Mouse (Mus musculus) common myeloid progenitor, adult 5-6 weeks (primary cell): ENCODE results near the gene Plb1. TPM values are rescaled to one million over a fixed set of nuclear protein-coding genes. Genes with fewer than 3 reads are reported as not detected.
A peak's percentile ranks its signal among the peaks of the same experiment; 100 is the strongest.

Source experiments
- ATAC-seq: replicated peaks from 2 replicates; pipeline ENCODE4 v1.8.0; 2016; ENCODE audit warnings: low read depth, mild to moderate bottlenecking, moderate TSS enrichment, inconsistent platforms; ENCODE audit not compliant: poor library complexity, severe bottlenecking
- total RNA-seq: library from RNA; stranded (forward); fragments of 200-1000, 187-1606 nt; gene quantifications from 2 replicates; pipeline ENCODE4 v1.2.3, GENCODE M21; 2017

The Plb1 gene
- total RNA-seq, 1 experiment from 2014 or later: not detected

DNA sequence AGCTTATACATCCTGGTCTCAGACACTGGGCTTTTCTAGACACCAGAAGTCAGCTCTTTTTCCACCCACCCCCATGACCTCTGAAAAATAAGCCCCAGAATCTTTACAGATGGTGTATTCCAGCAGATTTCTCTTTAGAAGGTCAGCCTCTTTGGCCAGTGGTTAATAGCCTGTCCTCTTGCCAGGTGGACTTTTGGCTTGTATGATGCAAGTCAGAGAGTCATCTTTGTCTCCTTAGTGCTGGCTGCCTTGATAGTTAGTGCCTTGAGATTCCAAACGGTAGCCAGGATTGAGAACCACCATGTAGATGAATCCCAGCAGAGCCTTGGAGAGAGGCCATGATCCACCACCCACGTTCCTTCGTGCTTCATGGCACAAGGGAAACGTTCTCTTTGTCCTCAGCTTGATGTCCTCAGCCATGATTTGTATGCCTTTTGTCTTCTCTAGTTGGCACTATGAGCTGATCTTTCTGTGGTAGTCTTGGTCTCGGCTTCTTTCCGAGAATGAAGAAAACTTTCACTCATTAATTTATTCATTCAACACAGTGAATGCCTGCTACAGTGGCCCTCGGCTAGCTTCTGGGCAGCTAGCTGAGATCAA, 10.9 kb downstream of the Plb1 start:
- no peak for ATAC-seq

- ATAC-seq: no peak
These were observed 12.9 kb downstream of the Plb1 start for GRCm38 (mm10) chr5:32245385-32245784.

DNA sequence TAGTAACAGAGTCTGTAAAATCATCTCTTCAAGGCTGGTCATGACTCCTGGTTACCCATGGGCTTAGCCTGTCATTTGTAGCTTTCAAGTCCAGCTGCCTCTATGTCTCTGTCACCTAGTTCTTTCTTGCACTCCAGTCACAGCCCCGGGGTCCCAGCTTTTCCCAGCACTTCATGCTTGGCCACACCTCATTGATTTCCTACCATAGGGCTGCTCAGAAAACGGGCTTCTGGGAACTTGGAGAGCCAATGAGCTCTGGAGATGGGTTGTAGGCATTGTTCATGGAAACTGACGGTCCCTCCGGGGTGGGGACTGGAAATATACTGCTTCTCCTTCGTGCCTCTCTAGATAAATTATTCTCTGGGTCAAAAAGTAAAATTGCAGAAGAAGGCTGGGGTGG, 28.2 kb downstream of the Plb1 start:
- no peak for ATAC-seq

DNA sequence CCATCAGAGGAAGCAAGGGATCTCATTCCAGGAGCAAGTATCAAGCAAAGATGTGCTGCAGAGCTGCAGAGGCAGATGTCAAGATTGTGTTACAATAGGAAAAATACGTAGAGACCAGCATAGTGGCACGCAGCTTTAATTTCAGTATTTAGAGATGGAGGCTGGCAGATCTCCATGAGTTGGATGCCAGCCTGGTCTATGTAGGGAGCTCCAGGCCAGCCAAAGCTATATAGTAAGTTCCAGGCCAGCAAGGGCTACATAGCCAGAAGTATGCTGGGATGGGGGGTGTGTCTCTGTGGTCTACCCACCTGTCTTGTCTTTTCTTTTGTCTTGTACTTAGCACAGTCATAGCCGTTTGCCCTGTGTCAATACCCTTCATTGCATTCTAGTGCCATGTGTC, 28.7 kb downstream of the Plb1 start:
- no peak for ATAC-seq

GRCm38 (mm10) chr5:32262534-32262933, 30.0 kb downstream of the Plb1 start:
- no peak for ATAC-seq

DNA sequence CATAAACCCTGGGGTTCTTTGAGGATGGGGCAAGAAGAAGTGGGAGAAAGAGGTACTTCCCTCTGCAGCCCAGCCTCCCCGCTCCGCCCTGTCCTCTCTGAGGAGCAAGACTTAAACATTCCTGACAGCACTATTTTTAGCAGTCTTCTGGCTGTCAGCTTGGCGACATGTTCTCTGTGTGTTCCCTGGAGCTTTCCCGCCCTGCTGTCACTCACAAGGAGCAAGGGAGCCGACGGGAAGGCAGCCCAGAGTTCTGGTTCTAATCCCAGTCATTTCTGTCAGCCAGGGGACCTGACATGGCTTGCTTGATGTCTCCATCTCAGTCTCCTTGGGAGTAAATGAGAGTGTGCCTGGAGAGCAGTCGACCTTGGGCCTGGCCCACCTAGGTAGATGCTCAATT, 40.0 kb downstream of the Plb1 start:
- ATAC-seq: no peak

DNA sequence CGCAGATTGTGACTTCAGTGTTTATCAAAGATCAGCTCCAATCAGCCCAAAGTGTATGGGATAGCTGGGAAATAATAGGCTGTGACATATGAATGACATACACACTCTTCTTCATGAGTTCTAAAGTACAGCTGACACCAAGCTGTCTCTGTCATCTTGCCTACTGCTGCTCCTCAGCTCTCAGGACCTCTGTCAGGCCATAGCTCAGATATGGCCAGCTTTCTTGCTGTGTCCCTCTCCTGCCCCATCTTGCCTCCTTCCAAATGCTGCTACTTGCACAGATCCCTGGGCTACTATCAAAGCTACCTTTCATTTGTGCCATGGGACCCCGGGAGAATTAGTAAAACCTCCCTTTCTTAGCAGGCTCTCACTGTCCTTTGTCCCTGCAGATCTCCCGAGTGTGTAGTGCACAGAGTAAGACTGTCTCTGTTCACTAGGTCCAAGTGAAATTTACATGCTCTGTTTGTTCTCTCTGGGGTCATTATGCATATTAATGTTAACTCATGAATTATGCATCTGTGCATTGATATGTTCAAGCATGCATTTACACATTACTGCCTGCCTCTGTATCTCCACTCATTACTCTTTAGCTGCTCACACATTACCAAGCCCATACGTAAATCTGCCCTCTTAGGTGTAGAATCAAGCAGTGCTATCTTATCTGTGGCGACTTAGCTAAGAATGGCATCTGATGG, 45.6 kb downstream of the Plb1 start:
- ATAC-seq: no peak

GRCm38 (mm10) chr5:32280066-32280465, 47.6 kb downstream of the Plb1 start:
- no peak for ATAC-seq

DNA sequence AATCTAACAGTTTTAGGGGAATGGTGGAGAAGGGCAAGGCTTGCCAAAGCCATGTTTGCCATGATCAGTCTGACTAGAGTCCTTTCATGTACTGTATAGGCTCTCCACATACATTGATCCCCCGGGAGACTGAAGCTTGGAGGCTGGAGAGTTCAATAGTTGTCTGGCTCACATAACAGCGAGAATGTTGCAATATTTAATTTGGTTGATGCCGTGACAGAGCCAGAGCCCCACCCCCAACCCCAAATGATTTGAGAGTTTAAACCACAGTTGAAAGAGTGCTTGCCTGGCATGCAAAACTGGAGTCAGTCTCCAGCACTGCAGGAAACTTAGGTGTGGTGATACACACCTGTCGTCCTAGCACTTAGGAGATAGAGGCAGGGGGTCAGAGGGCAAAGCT, 49.8 kb downstream of the Plb1 start:
- ATAC-seq: no peak

GRCm38 (mm10) chr5:32283457-32283856, 50.9 kb downstream of the Plb1 start:
- ATAC-seq: no peak

DNA sequence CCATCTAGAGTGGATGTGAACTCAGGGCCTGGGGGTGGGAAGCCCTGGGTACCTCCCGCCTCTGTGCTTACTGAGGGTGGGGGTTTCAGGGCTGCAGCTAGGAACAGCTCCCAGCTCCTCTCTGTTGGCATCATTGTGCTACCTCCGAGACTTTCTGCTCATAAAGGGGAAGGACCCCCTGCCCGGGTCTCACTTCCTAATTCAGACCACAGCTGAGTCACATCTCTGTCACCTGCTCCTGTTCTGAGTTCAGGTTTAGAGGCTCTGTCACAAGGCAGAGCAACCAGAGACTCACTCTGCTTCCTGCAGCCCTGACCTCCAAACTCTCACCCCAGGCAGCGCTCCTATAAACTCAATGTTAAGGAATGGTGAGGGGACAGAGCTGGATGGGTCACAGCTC, 53.8 kb downstream of the Plb1 start:
- no peak for ATAC-seq

GRCm38 (mm10) chr5:32288021-32288420, 55.5 kb downstream of the Plb1 start:
- no peak for ATAC-seq

DNA sequence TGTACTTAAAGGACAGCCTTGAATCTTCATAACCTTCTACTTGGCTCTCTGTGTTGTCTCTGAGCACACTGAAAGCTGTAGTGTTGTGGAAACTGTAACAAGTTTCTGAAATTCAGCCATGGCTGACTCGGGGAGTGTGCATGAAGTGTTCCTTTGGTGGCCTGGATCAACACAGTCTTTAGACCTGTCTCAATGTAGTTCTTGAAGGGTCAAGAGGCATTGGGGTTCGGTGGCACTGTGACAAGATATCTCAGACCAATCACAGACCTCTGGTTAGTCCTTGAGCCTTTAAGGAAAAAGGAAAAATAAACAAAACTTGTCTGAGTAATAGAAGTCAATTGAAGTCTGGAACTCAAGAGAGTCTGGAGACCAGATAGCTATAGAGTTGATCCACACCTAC, 58.8 kb downstream of the Plb1 start:
- ATAC-seq: no peak

DNA sequence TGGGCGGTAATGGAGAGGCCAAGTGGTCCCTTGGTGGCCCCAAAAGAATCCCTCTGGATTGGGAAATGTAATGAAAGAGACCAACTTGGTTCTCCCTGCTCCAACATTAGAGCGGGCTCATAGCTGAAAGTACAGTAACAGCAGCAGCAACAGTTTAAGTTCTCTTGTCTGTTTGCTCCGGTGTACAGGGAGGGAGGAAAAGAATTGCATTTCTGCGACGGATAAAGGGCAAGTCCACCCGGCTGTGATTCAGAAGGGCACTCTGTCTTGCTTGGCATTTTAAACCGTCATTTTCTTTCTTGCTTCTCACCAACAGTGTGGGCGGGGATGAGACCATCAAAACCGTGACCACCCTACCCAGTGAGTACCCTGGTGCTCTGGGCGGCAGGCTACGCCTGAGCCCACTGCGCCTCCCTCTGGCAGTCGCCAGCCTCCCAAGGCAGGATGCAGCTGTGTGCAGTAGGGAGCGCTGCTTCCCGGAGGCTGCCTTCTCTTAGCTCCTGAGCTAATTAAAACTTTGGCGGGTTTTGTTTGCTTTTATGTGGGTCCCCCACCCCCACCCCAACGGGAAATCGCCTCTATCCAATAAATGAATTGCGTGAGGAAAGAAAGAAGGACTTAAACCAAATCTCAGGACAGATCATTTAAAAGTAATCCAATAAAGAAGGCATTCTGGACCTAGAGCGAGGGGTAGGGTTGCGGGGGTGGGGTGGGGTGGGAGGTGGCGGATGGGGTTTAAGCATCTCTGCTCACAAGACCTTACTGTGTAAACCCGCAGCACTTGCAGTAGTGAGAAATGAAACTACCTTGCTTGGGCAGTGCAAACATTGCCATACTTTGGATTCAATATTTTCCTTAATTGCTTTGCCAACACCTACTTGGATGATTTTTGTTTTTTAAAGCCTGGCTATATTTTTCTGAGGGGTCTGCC, 70.7 kb downstream of the Plb1 start:
- ATAC-seq: peak; percentile 80; the same call in 1 of the 2 replicates

DNA sequence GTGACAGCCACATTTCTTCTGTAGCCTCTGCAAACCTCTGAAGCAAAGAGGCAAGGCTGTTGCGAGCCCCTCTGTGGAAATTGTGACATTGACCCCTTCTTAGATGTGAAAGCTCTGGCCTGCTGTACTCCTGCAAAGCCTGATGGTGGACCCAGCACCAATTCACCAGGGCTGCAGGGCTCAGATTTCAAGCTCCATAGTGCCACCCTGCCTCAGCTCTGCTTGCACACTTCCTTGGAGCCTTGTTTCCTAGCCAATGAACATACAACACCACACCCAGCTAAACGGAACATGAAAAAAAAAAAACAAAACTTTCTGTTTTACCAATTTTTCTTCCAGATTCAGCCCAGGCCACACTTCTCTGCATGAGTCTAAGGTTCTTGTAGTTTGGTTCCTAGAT, 74.6 kb downstream of the Plb1 start:
- ATAC-seq: no peak

- no peak for ATAC-seq
These were observed 76.1 kb downstream of the Plb1 start for GRCm38 (mm10) chr5:32308647-32309046.

DNA sequence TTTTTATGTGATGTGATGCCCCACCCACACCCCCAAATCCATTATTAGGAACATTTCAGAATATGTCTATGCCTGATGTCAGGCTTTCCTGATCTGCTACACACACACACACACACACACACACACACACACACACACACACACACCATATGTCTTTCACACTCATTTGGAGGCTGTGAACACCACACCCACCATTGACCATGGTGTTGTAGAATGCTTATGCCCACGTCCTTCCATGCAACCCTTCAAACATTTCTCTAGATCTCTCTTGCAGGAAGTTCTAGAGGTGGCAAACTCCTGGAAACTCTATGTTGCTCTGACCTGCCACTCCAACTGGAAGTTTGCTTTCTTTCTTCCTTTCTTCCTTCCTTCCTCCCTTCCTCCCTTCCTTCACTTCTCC, 77.2 kb downstream of the Plb1 start:
- ATAC-seq: no peak

DNA sequence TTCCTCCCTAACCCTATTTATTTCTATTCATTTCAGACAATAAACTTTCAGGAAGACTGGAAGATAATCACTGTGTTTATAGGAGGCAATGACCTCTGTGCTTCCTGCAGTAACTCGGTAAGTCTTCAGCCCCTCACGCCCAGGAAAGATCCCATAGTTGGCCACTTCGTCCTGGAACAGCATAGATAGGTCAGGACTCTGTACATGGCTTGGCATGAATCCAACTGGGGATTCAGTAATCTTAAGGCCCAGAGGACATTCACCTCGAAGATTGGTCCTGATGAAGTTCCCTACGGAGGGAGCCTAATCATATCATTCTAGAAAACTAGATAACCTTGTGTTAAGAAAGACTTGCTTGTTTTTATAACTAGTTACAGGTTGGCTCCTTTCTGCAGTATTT, 78.3 kb downstream of the Plb1 start:
- ATAC-seq: no peak

- ATAC-seq: no peak
These were observed 79.2 kb downstream of the Plb1 start for GRCm38 (mm10) chr5:32311589-32312166.

GRCm38 (mm10) chr5:32313671-32314070, 81.2 kb downstream of the Plb1 start:
- no peak for ATAC-seq

DNA sequence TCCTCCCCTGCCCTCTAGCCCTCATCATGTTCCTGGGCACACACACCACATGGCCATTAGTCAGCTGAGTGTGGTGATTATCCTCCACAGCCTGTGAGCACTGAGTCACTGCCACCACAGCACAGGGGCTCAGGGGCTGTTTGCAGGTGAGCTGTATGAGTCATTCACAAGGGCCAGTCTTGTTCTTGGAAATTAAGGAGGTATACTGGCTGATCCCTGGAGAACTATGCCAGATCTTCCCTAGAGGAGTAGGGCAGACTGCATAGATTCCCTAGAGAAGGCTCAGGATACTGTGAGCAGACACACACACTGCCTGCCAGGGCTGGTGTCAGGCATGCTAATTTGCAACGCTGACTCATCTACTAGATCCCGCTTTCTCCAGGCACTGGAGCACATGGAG, 82.2 kb downstream of the Plb1 start:
- ATAC-seq: no peak
